Mouse (Mus musculus) thymus, postnatal 0 days (tissue): ENCODE measurements around the gene Rmdn2. TPM values are rescaled to one million over a fixed set of nuclear protein-coding genes. Genes with fewer than 3 reads are reported as not detected.

Experiments
- DNase-seq: peaks from one replicate; pipeline ENCODE4 v3.0.0-alpha.2; 2015; ENCODE audit warnings: low spot score
- polyA plus RNA-seq: library from polyadenylated mRNA; unstranded; fragments of >200 nt; fragmentation: Nextera tagmentation; extraction: Ambion mirVana; gene quantifications from 2 replicates; pipeline ENCODE4 v1.2.1, GENCODE M21; 2015

Rmdn2 gene
- polyA plus RNA-seq, 1 experiment from 2014 or later, result 5.5 TPM

DNA sequence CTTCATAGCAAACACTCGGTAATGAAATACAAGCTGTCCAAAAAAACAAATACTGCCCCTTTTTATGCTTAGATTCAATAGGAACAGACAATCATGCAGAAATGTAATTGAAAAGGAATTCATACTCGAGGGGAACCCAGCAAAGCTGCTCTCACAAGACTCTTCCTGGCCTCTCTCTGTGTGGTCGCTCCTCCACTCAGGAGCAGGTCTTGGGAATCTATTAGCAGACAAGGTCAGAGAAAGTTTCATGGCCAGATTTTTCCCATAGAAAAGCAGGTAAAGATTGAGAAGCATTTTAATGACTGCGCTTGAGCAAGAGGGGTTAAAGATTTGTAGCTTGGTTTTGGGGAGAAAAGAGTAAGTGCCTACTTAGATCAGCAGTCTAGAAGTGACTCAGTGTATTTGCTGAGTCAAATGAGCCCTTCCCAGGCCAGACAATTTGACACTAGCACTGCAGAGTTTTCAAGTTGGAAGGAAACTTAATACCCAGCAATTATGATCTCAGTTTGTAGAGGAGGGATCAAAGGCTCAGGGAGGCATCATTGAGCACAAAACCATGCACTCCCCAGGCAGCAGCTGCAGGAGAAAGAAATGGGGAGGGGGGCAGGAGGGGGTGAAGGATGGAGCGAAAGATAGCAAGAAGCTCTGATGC, 127.3 kb downstream of the Rmdn2 start:
- DNase-seq, result no peak

DNA sequence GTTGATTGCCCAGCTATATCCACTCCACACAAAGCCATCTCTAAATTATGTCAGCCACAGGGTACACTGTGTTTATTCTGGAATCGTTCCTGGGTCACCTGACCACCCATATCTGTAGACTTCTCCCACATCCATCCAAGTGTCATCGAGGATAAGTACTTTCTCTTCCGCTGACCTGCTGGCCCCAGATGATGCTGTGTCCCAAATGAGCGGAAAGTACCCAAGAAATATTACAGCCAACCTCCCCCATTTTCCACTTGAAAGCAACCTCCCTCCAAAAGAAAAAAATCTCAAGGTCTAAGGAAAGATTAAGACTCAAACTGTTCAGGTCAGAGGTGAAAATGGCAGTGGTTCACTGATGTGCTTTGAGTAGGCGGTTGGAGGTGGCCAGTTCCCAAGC, 131.0 kb downstream of the Rmdn2 start:
- DNase-seq, result no peak

Other genes with a start within 250 kb of the Rmdn2 start
- 2.7 and 2.9 TPM in 2 replicates for gene Cyp1b1, start 103.2 kb downstream of the Rmdn2 start, polyA plus RNA-seq